Mouse (Mus musculus): Measurements from ENCODE around the gene Ccdc91. TPM values are rescaled to one million over a fixed set of nuclear protein-coding genes. Genes with fewer than 3 reads are reported as not detected.

Gene Ccdc91
- polyA plus RNA-seq, 1 experiment from 2014 or later = 23.3 TPM

GRCm38 (mm10) chr6:147534971-147535370, 59.3 kb downstream of the Ccdc91 start:
- no peaks in the 10 kb centered on the region for H3K79me2 ChIP-seq (ENCODE audit: inconsistent target)
- H3K4me3 ChIP-seq (ENCODE audit: inconsistent target) = no peak overlapping the region
- whole genome bisulfite sequencing (ENCODE audit: missing documents) = 94% methylated on average over 5 of the region's 5 CpGs
- no peak overlapping the region for H3K27ac ChIP-seq
- H3K36me3 ChIP-seq (ENCODE audit: inconsistent target) = no peaks in the 10 kb centered on the region

GRCm38 (mm10) chr6:147538236-147538635, 62.6 kb downstream of the Ccdc91 start:
- WGBS (ENCODE audit: missing documents) = 94% methylated on average over 5 of the region's 5 CpGs

GRCm38 (mm10) chr6:147539056-147539600, 63.5 kb downstream of the Ccdc91 start:
- 76% methylated on average over 7 of the region's 7 CpGs for WGBS (ENCODE audit: missing documents)
- H3K4me3 ChIP-seq (ENCODE audit: inconsistent target) = no peak overlapping the region
- H3K27ac ChIP-seq = no peak overlapping the region
- no peaks in the 10 kb centered on the region for H3K36me3 ChIP-seq (ENCODE audit: inconsistent target)
- no peaks in the 10 kb centered on the region for H3K79me2 ChIP-seq (ENCODE audit: inconsistent target)

More at GRCm38 (mm10) chr6:147538236-147538635, 62.6 kb downstream of the Ccdc91 start:
- Histone ChIP-seq H3K4me3 (ENCODE audit: inconsistent target) (no peak overlapping the region), H3K27ac (no peak overlapping the region), H3K79me2 (ENCODE audit: inconsistent target) (no peaks in the 10 kb centered on the region), H3K36me3 (ENCODE audit: inconsistent target) (no peaks in the 10 kb centered on the region)

- Histone ChIP-seq H3K79me2 (ENCODE audit: inconsistent target) (no peaks in the 10 kb centered on the region), H3K27ac (no peak overlapping the region), H3K36me3 (ENCODE audit: inconsistent target) (no peaks in the 10 kb centered on the region), H3K4me3 (ENCODE audit: inconsistent target) (no peak overlapping the region)
- WGBS (ENCODE audit: missing documents) = 93% methylated on average over 6 of the region's 6 CpGs
Observed at GRCm38 (mm10) chr6:147540942-147541341, 65.3 kb downstream of the Ccdc91 start.

GRCm38 (mm10) chr6:147555591-147555990, 80.0 kb downstream of the Ccdc91 start:
- no peak overlapping the region for H3K4me3 ChIP-seq (ENCODE audit: inconsistent target)
- H3K36me3 ChIP-seq (ENCODE audit: inconsistent target) = no peaks in the 10 kb centered on the region
- 87% methylated on average over 5 of the region's 6 CpGs for WGBS (ENCODE audit: missing documents)
- H3K27ac ChIP-seq = no peak overlapping the region
- H3K79me2 ChIP-seq (ENCODE audit: inconsistent target) = no peaks in the 10 kb centered on the region

- 92% methylated on average over 3 of the region's 3 CpGs for WGBS (ENCODE audit: missing documents)
- H3K36me3 ChIP-seq (ENCODE audit: inconsistent target) = no peaks in the 10 kb centered on the region
- H3K27ac ChIP-seq = no peak overlapping the region
- H3K79me2 ChIP-seq (ENCODE audit: inconsistent target) = no peaks in the 10 kb centered on the region
- H3K4me3 ChIP-seq (ENCODE audit: inconsistent target) = no peak overlapping the region
Observed at GRCm38 (mm10) chr6:147559316-147559715, 83.7 kb downstream of the Ccdc91 start.

- Histone ChIP-seq H3K36me3 (ENCODE audit: inconsistent target) (no peaks in the 10 kb centered on the region), H3K79me2 (ENCODE audit: inconsistent target) (no peaks in the 10 kb centered on the region), H3K4me3 (ENCODE audit: inconsistent target) (no peak overlapping the region), H3K27ac (no peak overlapping the region)
Observed at GRCm38 (mm10) chr6:147560436-147560835, 84.8 kb downstream of the Ccdc91 start.

GRCm38 (mm10) chr6:147569246-147569645, 93.6 kb downstream of the Ccdc91 start:
- H3K4me3 ChIP-seq (ENCODE audit: inconsistent target) = no peak overlapping the region
- 90% methylated on average over 5 of the region's 5 CpGs for WGBS (ENCODE audit: missing documents)
- H3K36me3 ChIP-seq (ENCODE audit: inconsistent target) = no peaks in the 10 kb centered on the region
- no peaks in the 10 kb centered on the region for H3K79me2 ChIP-seq (ENCODE audit: inconsistent target)
- H3K27ac ChIP-seq = no peak overlapping the region

- 58% methylated on average over 4 of the region's 4 CpGs for WGBS (ENCODE audit: missing documents)
- Histone ChIP-seq H3K79me2 (ENCODE audit: inconsistent target) (no peaks in the 10 kb centered on the region), H3K4me3 (ENCODE audit: inconsistent target) (no peak overlapping the region), H3K27ac (no peak overlapping the region), H3K36me3 (ENCODE audit: inconsistent target) (no peaks in the 10 kb centered on the region)
Observed at GRCm38 (mm10) chr6:147573137-147573536, 97.5 kb downstream of the Ccdc91 start.

GRCm38 (mm10) chr6:147574454-147575182, 99.0 kb downstream of the Ccdc91 start:
- H3K27ac ChIP-seq = no peak overlapping the region
- H3K79me2 ChIP-seq (ENCODE audit: inconsistent target) = no peaks in the 10 kb centered on the region
- no peak overlapping the region for H3K4me3 ChIP-seq (ENCODE audit: inconsistent target)
- no peaks in the 10 kb centered on the region for H3K36me3 ChIP-seq (ENCODE audit: inconsistent target)
- 36% methylated on average over 5 of the region's 5 CpGs for WGBS (ENCODE audit: missing documents)

GRCm38 (mm10) chr6:147575183-147575784, 99.7 kb downstream of the Ccdc91 start:
- Histone ChIP-seq H3K27ac (no peak overlapping the region), H3K79me2 (ENCODE audit: inconsistent target) (no peaks in the 10 kb centered on the region), H3K36me3 (ENCODE audit: inconsistent target) (no peaks in the 10 kb centered on the region), H3K4me3 (ENCODE audit: inconsistent target) (no peak overlapping the region)
- WGBS (ENCODE audit: missing documents) = 40% methylated on average over 11 of the region's 11 CpGs

GRCm38 (mm10) chr6:147587675-147588074, 112.0 kb downstream of the Ccdc91 start:
- Histone ChIP-seq H3K27ac (no peak overlapping the region), H3K4me3 (ENCODE audit: inconsistent target) (no peak overlapping the region), H3K36me3 (ENCODE audit: inconsistent target) (no peaks in the 10 kb centered on the region), H3K79me2 (ENCODE audit: inconsistent target) (no peaks in the 10 kb centered on the region)
- 95% methylated on average over 3 of the region's 3 CpGs for WGBS (ENCODE audit: missing documents)

- H3K4me3 ChIP-seq (ENCODE audit: inconsistent target) = no peak overlapping the region
- 6% methylated on average over 9 of the region's 10 CpGs for WGBS (ENCODE audit: missing documents)
- H3K36me3 ChIP-seq (ENCODE audit: inconsistent target) = no peaks in the 10 kb centered on the region
- H3K79me2 ChIP-seq (ENCODE audit: inconsistent target) = no peaks in the 10 kb centered on the region
- H3K27ac ChIP-seq = no peak overlapping the region
Observed at GRCm38 (mm10) chr6:147606666-147607065, 131.0 kb downstream of the Ccdc91 start.

- Histone ChIP-seq H3K79me2 (ENCODE audit: inconsistent target) (no peaks in the 10 kb centered on the region), H3K36me3 (ENCODE audit: inconsistent target) (no peaks in the 10 kb centered on the region), H3K4me3 (ENCODE audit: inconsistent target) (no peak overlapping the region), H3K27ac (no peak overlapping the region)
- WGBS (ENCODE audit: missing documents) = 81% methylated on average over 6 of the region's 6 CpGs
Observed at GRCm38 (mm10) chr6:147607613-147608012, 132.0 kb downstream of the Ccdc91 start.

- no peak overlapping the region for H3K27ac ChIP-seq
- no peaks in the 10 kb centered on the region for H3K36me3 ChIP-seq (ENCODE audit: inconsistent target)
- 97% methylated on average over 2 of the region's 2 CpGs for WGBS (ENCODE audit: missing documents)
- H3K4me3 ChIP-seq (ENCODE audit: inconsistent target) = no peak overlapping the region
- no peaks in the 10 kb centered on the region for H3K79me2 ChIP-seq (ENCODE audit: inconsistent target)
Observed at GRCm38 (mm10) chr6:147615306-147615705, 139.7 kb downstream of the Ccdc91 start.

Measured in macrophage (primary cell).